ENCODE assay signal across 16 mouse cellular contexts in the genomic region with DNA sequence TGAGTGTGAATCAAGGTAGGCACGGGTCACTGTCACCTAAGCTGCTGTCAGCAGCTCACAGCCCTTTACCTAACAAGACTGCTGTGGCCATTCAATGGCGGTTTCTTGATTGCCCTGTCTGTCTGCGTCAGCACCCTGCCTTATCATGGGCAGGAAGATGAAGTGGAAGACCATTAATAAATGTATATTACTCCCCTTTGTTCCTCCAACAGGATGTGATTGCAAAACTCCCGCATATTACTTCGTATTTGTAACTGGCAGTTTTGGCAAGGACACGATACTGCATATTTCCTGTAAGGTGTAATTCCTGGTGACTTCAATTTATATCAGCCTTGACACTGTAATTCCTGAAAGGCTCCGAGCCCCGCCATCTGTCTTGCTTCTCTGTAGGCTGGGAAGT. TPM values are rescaled to one million over a fixed set of nuclear protein-coding genes. Genes with fewer than 3 reads are reported as not detected.
A peak's percentile ranks its signal among the peaks of the same experiment; 100 is the strongest.
DNase-seq lines count a peak whose midpoint lies in the region; ATAC-seq lines count a peak whose summit lies in the region.
"Had no signal": no experiment of that assay in that cellular context is flagged by ENCODE, and none has a peak within 500 bp of the region (broad histone marks: within the 10 kb centered on the region; RNA-seq: fewer than 3 reads in every experiment).

No protein-coding gene starts in this region.

- 89% methylated on average over 8 of the region's 8 CpGs for WGBS in forebrain, embryonic 12.5 days
- 91% methylated on average over 8 of the region's 8 CpGs for WGBS in forebrain, embryonic 10.5 days
- 33% methylated on average over 8 of the region's 8 CpGs for WGBS in lung, embryonic 16.5 days
- 39% methylated on average over 8 of the region's 8 CpGs for whole genome bisulfite sequencing in intestine, embryonic 14.5 days
- WGBS in neural tube, embryonic 14.5 days, result 58% methylated on average over 8 of the region's 8 CpGs
- 89% methylated on average over 8 of the region's 8 CpGs for WGBS in embryonic facial prominence, embryonic 10.5 days

- peaks cover 30% of the 10 kb centered on the region for H3K4me1 ChIP-seq in forebrain, embryonic 12.5 days
- H3K4me1 ChIP-seq in forebrain, embryonic 10.5 days, result peaks cover 23% of the 10 kb centered on the region
- peaks cover 19% of the 10 kb centered on the region for H3K4me1 ChIP-seq in lung, embryonic 16.5 days (replicated peaks; ENCODE audit: control insufficient read depth, insufficient read depth, low read length)
- H3K4me1 ChIP-seq in intestine, embryonic 14.5 days (replicated peaks; ENCODE audit: control insufficient read depth, insufficient read depth, low read length), result peaks cover 24% of the 10 kb centered on the region
- H3K4me1 ChIP-seq in neural tube, embryonic 14.5 days (ENCODE audit: control insufficient read depth, insufficient read depth, low read length), result peaks cover 26% of the 10 kb centered on the region
- peaks cover 30% of the 10 kb centered on the region for H3K4me1 ChIP-seq in embryonic facial prominence, embryonic 10.5 days

- no peak for DNase-seq in forebrain, embryonic 10.5 days (ENCODE audit: extremely low spot score, low spot score)
- DNase-seq in lung, postnatal 25 days (ENCODE audit: low spot score), result no peak
- DNase-seq in intestine, embryonic 14.5 days (ENCODE audit: low spot score), result no peak
- no peak for DNase-seq in embryonic facial prominence, embryonic 10.5 days (ENCODE audit: low spot score)
- DNase-seq in left cerebral cortex, postnatal 10 days (ENCODE audit: extremely low spot score in 1 of 2, low spot score in 2 of 2), result no peak
- DNase-seq: adrenal gland, postnatal 36 days; cerebellum, postnatal 36 days; kidney, postnatal 36 days; lung, postnatal 36 days; retina, postnatal 1 day; spleen, adult 18-20 months had no signal

- H3K4me3 ChIP-seq in forebrain, embryonic 12.5 days (replicated peaks), result no peak overlapping the region
- no peak overlapping the region for H3K4me3 ChIP-seq in forebrain, embryonic 10.5 days
- H3K4me3 ChIP-seq in lung, embryonic 16.5 days (ENCODE audit: low read length), result no peak overlapping the region
- H3K4me3 ChIP-seq in intestine, embryonic 14.5 days (ENCODE audit: low read depth, low read length), result no peak overlapping the region
- no peak overlapping the region for H3K4me3 ChIP-seq in neural tube, embryonic 14.5 days (ENCODE audit: low read depth, low read length)
- H3K4me3 ChIP-seq in embryonic facial prominence, embryonic 10.5 days, result no peak overlapping the region
- H3K4me3 ChIP-seq: left cerebral cortex, adult 2 months; limb, embryonic 15.5 days had no signal

- H3K27ac ChIP-seq in forebrain, embryonic 12.5 days, result peak overlapping the region; percentile 46; the same call in 1 of the 2 replicates
- H3K27ac ChIP-seq in forebrain, embryonic 10.5 days, result no peak overlapping the region
- no peak overlapping the region for H3K27ac ChIP-seq in lung, embryonic 16.5 days (ENCODE audit: low read length)
- peak overlapping the region; percentile 51; the same call in 1 of the 2 replicates for H3K27ac ChIP-seq in intestine, embryonic 14.5 days (ENCODE audit: low read depth)
- peak overlapping the region; percentile 12; the same call in 1 of the 2 replicates for H3K27ac ChIP-seq in neural tube, embryonic 14.5 days (ENCODE audit: low read depth, low read length)
- H3K27ac ChIP-seq in embryonic facial prominence, embryonic 10.5 days (replicated peaks), result no peak overlapping the region
- H3K27ac ChIP-seq: left cerebral cortex, adult 2 months; limb, embryonic 15.5 days had no signal

- no peaks in the 10 kb centered on the region for H3K27me3 ChIP-seq in forebrain, embryonic 12.5 days
- H3K27me3 ChIP-seq in forebrain, embryonic 10.5 days (ENCODE audit: poor library complexity, severe bottlenecking), result no peaks in the 10 kb centered on the region
- no peaks in the 10 kb centered on the region for H3K27me3 ChIP-seq in lung, embryonic 16.5 days (ENCODE audit: control insufficient read depth, insufficient read depth, low read depth, low read length)
- H3K27me3 ChIP-seq in intestine, embryonic 14.5 days (replicated peaks; ENCODE audit: control insufficient read depth, insufficient read depth, low read length), result no peaks in the 10 kb centered on the region
- H3K27me3 ChIP-seq in neural tube, embryonic 14.5 days (ENCODE audit: control insufficient read depth, insufficient read depth, low read length), result no peaks in the 10 kb centered on the region
- no peaks in the 10 kb centered on the region for H3K27me3 ChIP-seq in embryonic facial prominence, embryonic 10.5 days (replicated peaks; ENCODE audit: low read depth, poor library complexity, severe bottlenecking)
- H3K27me3 ChIP-seq: limb, embryonic 15.5 days had no signal

- no peak overlapping the region for H3K4me2 ChIP-seq in forebrain, embryonic 12.5 days
- H3K4me2 ChIP-seq in lung, embryonic 16.5 days (ENCODE audit: low read depth, low read length), result no peak overlapping the region
- H3K4me2 ChIP-seq in intestine, embryonic 14.5 days (ENCODE audit: low read length), result no peak overlapping the region
- no peak overlapping the region for H3K4me2 ChIP-seq in neural tube, embryonic 14.5 days (ENCODE audit: low read depth, low read length)
- H3K4me2 ChIP-seq: limb, embryonic 15.5 days had no signal

- H3K9ac ChIP-seq in forebrain, embryonic 12.5 days, result no peak overlapping the region
- H3K9ac ChIP-seq in lung, embryonic 16.5 days (ENCODE audit: low read length), result no peak overlapping the region
- no peak overlapping the region; the same call in 1 of the 2 replicates for H3K9ac ChIP-seq in intestine, embryonic 14.5 days (ENCODE audit: low read length)
- no peak overlapping the region for H3K9ac ChIP-seq in neural tube, embryonic 14.5 days (replicated peaks; ENCODE audit: low read depth, low read length)
- H3K9ac ChIP-seq: limb, embryonic 15.5 days had no signal

- H3K36me3 ChIP-seq in forebrain, embryonic 12.5 days (replicated peaks), result peaks cover 25% of the 10 kb centered on the region
- H3K36me3 ChIP-seq in forebrain, embryonic 10.5 days (replicated peaks), result peaks cover 61% of the 10 kb centered on the region
- H3K36me3 ChIP-seq in lung, embryonic 16.5 days (ENCODE audit: control insufficient read depth, insufficient read depth, low read length), result no peaks in the 10 kb centered on the region
- H3K36me3 ChIP-seq in intestine, embryonic 14.5 days (ENCODE audit: control insufficient read depth, insufficient read depth, low read length), result peaks cover 4% of the 10 kb centered on the region; the same call in 1 of the 2 replicates
- no peaks in the 10 kb centered on the region for H3K36me3 ChIP-seq in neural tube, embryonic 14.5 days (ENCODE audit: control insufficient read depth, insufficient read depth, low read length)
- H3K36me3 ChIP-seq in embryonic facial prominence, embryonic 10.5 days (replicated peaks), result peaks cover 46% of the 10 kb centered on the region

- intact Hi-C loops in left cerebral cortex, postnatal 10 days (cut with DNase I), result no loop called here

- H3K9me3 ChIP-seq in forebrain, embryonic 12.5 days, result peaks cover 7% of the 10 kb centered on the region
- H3K9me3 ChIP-seq in forebrain, embryonic 10.5 days, result peaks cover 15% of the 10 kb centered on the region; the same call in 1 of the 2 replicates
- peaks cover 6% of the 10 kb centered on the region; the same call in 1 of the 2 replicates for H3K9me3 ChIP-seq in lung, embryonic 16.5 days (ENCODE audit: control insufficient read depth, low read length)
- peaks cover 6% of the 10 kb centered on the region; the same call in 1 of the 2 replicates for H3K9me3 ChIP-seq in intestine, embryonic 14.5 days (ENCODE audit: control insufficient read depth, low read length)
- H3K9me3 ChIP-seq in neural tube, embryonic 14.5 days (ENCODE audit: control insufficient read depth, low read length), result no peaks in the 10 kb centered on the region
- H3K9me3 ChIP-seq in embryonic facial prominence, embryonic 10.5 days, result peaks cover 6% of the 10 kb centered on the region
- H3K9me3 ChIP-seq: limb, embryonic 15.5 days had no signal

- ATAC-seq in forebrain, embryonic 12.5 days (ENCODE audit: low FRiP score), result no peak
- peak; percentile 24; the same call in 1 of the 2 replicates for ATAC-seq in lung, embryonic 16.5 days (ENCODE audit: low read depth)
- ATAC-seq in intestine, embryonic 14.5 days (replicated peaks; ENCODE audit: low FRiP score, low TSS enrichment, low read depth), result no peak
- ATAC-seq in neural tube, embryonic 14.5 days (ENCODE audit: low read depth), result no peak

RNA-seq across cellular contexts. Expression of a gene that starts 9.7 kb away (rescaled TPM):
- polyA plus RNA-seq in forebrain, embryonic 12.5 days (2016; fragmentation: Nextera tagmentation; extraction: Ambion mirVana), result 62.5 and 71.8 TPM in 2 replicates
- 40.7 and 40.9 TPM in 2 replicates for polyA plus RNA-seq in forebrain, embryonic 10.5 days (2016; fragmentation: Nextera tagmentation; extraction: Ambion mirVana)
- polyA plus RNA-seq in lung, embryonic 16.5 days (2015; fragmentation: Nextera tagmentation; extraction: Ambion mirVana), result 36.8 and 46.4 TPM in 2 replicates
- polyA plus RNA-seq in intestine, embryonic 14.5 days (2014; fragmentation: Nextera tagmentation; extraction: Ambion mirVana), result 60.5 and 63.9 TPM in 2 replicates
- polyA plus RNA-seq in neural tube, embryonic 14.5 days (2014; fragmentation: Nextera tagmentation; extraction: Ambion mirVana), result 55.8 and 57.7 TPM in 2 replicates
- polyA plus RNA-seq in embryonic facial prominence, embryonic 10.5 days (2016; fragmentation: Nextera tagmentation; extraction: Ambion mirVana), result 34.8 and 42.2 TPM in 2 replicates
- total RNA-seq in left cerebral cortex, postnatal 10 days (2021), result 10 to 100 TPM; 86.0 to 91.2 TPM

Comparison
In these comparisons a context has a peak if more than half of its experiments do, and no peak if none do; other contexts are left out.
1. H3K27ac ChIP-seq: peak in forebrain, embryonic 12.5 days (single experiment), intestine, embryonic 14.5 days (single experiment) and neural tube, embryonic 14.5 days (single experiment); none in forebrain, embryonic 10.5 days (single experiment), lung, embryonic 16.5 days (single experiment) and embryonic facial prominence, embryonic 10.5 days (single experiment).